Mouse (Mus musculus): ENCODE data around the gene Fth1.

GRCm38 (mm10) chr19:10012827-10013278 is 32.5 kb downstream of the Fth1 start:
- TF ChIP-seq CTCF (IDR thresholded peaks at IDR 0.05; ENCODE audit: low read depth) = no peak
- TF ChIP-seq EP300 (IDR thresholded peaks at IDR 0.05; ENCODE audit: low read depth) = no peak

Data from liver, postnatal 0 days (tissue).